Mouse (Mus musculus) kidney, postnatal 0 days (tissue): ENCODE results near the gene Btg3. TPM values are rescaled to one million over a fixed set of nuclear protein-coding genes. Genes with fewer than 3 reads are reported as not detected.
A peak's percentile ranks its signal among the peaks of the same experiment; 100 is the strongest.

ENCODE experiments used
- ATAC-seq: fragments of 200-750 bp; cut with Nextera tagmentation; replicated peaks from 2 replicates; pipeline ENCODE4 v1.8.0; 2017; ENCODE audit warnings: low read depth, moderate number of reproducible peaks, moderate TSS enrichment, moderate library complexity; ENCODE audit not compliant: low FRiP score
- DNase-seq: peaks from one replicate; pipeline ENCODE4 v3.0.0-alpha.2; 2016; ENCODE audit warnings: low spot score
- H3K27ac ChIP-seq: fragments of 300-500 bp; sonication (generic); 2 replicates; pipeline ENCODE4 v1.5.1; 2014; ENCODE audit warnings: mild to moderate bottlenecking
- H3K27me3 ChIP-seq: fragments of 300-500 bp; sonication (generic); 2 replicates; pipeline ENCODE4 v1.6.1; 2014; ENCODE audit warnings: low read length, mixed read lengths; ENCODE audit not compliant: insufficient read depth
- H3K36me3 ChIP-seq: fragments of 300-500 bp; sonication (generic); 2 replicates; pipeline ENCODE4 v1.6.1; 2014; ENCODE audit warnings: low read length, mixed read lengths; ENCODE audit not compliant: insufficient read depth
- H3K4me1 ChIP-seq: fragments of 300-500 bp; sonication (generic); replicated peaks from 2 replicates; pipeline ENCODE4 v1.6.1; 2014; ENCODE audit warnings: antibody characterized with exemption, low read length, mixed read lengths; ENCODE audit not compliant: insufficient read depth
- H3K4me2 ChIP-seq: fragments of 300-500 bp; sonication (generic); 2 replicates; pipeline ENCODE4 v1.6.1; 2014; ENCODE audit warnings: mild to moderate bottlenecking, low read length, moderate library complexity, mixed read lengths
- H3K4me3 ChIP-seq: fragments of 300-500 bp; sonication (generic); replicated peaks from 2 replicates; pipeline ENCODE4 v1.5.1; 2014; ENCODE audit warnings: low read depth, low read length
- H3K9ac ChIP-seq: fragments of 300-500 bp; sonication (generic); 2 replicates; pipeline ENCODE4 v1.6.1; 2014; ENCODE audit warnings: low read depth, low read length
- H3K9me3 ChIP-seq: fragments of 300-500 bp; sonication (generic); replicated peaks from 2 replicates; pipeline ENCODE4 v1.6.1; 2016; ENCODE audit warnings: low read length, inconsistent platforms, mixed read lengths
- CTCF ChIP-seq: IDR thresholded peaks from 2 replicates; pipeline ENCODE4 v1.5.1; 2016; ENCODE audit warnings: antibody characterized with exemption, low read depth, mild to moderate bottlenecking, moderate library complexity
- WGBS: fragments of 180-500 bp; shearing (Covaris S2); extraction: QIAGEN DNeasy Blood & Tissue Kit; methylation state at CpG from one replicate; pipeline ENCODE4 v1.1.7; 2014; 5-methylcytosine and 5-hydroxymethylcytosine counted together
- polyA plus RNA-seq: library from polyadenylated mRNA; unstranded; fragments of >200 nt; fragmentation: Nextera tagmentation; extraction: Ambion mirVana; gene quantifications from 2 replicates; pipeline ENCODE4 v1.2.1, GENCODE M21; 2015

The Btg3 gene
- polyA plus RNA-seq, 1 experiment from 2014 or later, result 62.9 TPM

GRCm38 (mm10) chr16:78321559-78321958 is 55.4 kb downstream of the Btg3 start:
- 0 out of 2 replicates have a peak, but pooled peaks cover 4% of the 10 kb centered on the region for H3K4me1 ChIP-seq
- ATAC-seq, result no peak
- 24% methylated on average over 7 of the region's 7 CpGs for WGBS

GRCm38 (mm10) chr16:78319711-78320110 is 57.3 kb downstream of the Btg3 start:
- WGBS, result 79% methylated on average over 7 of the region's 7 CpGs
- Histone ChIP-seq H3K27ac (no peak overlapping the region), H3K36me3 (no peaks in the 10 kb centered on the region), H3K4me1 (0 out of 2 replicates have a peak, but pooled peaks cover 4% of the 10 kb centered on the region), H3K9ac (no peak overlapping the region), H3K9me3 (no peaks in the 10 kb centered on the region), H3K4me2 (no peak overlapping the region), H3K4me3 (no peak overlapping the region), H3K27me3 (no peaks in the 10 kb centered on the region)
- ATAC-seq (no peak), DNase-seq (no peak)
- TF ChIP-seq CTCF, result no peak

More at GRCm38 (mm10) chr16:78321559-78321958, 55.4 kb downstream of the Btg3 start:
- no peak for TF ChIP-seq CTCF
- no peaks in the 10 kb centered on the region for H3K9me3 ChIP-seq
- DNase-seq, result peak; percentile 41
- H3K36me3 ChIP-seq, result no peaks in the 10 kb centered on the region
- H3K27ac ChIP-seq, result no peak overlapping the region
- no peaks in the 10 kb centered on the region for H3K27me3 ChIP-seq
- H3K4me2 ChIP-seq, result no peak overlapping the region
- no peak overlapping the region for H3K9ac ChIP-seq
- no peak overlapping the region for H3K4me3 ChIP-seq

GRCm38 (mm10) chr16:78317960-78318359 is 59.0 kb downstream of the Btg3 start:
- no peak overlapping the region for H3K4me3 ChIP-seq
- ATAC-seq (peak; percentile 44; the same call in 1 of the 2 replicates), DNase-seq (no peak)
- no peaks in the 10 kb centered on the region for H3K4me1 ChIP-seq
- no peaks in the 10 kb centered on the region for H3K9me3 ChIP-seq
- H3K27me3 ChIP-seq, result no peaks in the 10 kb centered on the region
- H3K27ac ChIP-seq, result no peak overlapping the region
- H3K9ac ChIP-seq, result no peak overlapping the region
- no peaks in the 10 kb centered on the region for H3K36me3 ChIP-seq
- no peak for TF ChIP-seq CTCF
- no peak overlapping the region for H3K4me2 ChIP-seq
- 58% methylated on average over 7 of the region's 7 CpGs for WGBS

GRCm38 (mm10) chr16:78316849-78317248 is 60.1 kb downstream of the Btg3 start:
- Histone ChIP-seq H3K9ac (no peak overlapping the region), H3K27me3 (no peaks in the 10 kb centered on the region), H3K4me1 (no peaks in the 10 kb centered on the region), H3K27ac (no peak overlapping the region), H3K4me2 (no peak overlapping the region), H3K36me3 (no peaks in the 10 kb centered on the region), H3K4me3 (no peak overlapping the region), H3K9me3 (no peaks in the 10 kb centered on the region)
- 90% methylated on average over 9 of the region's 9 CpGs for WGBS
- DNase-seq, result peak; percentile 39
- TF ChIP-seq CTCF, result peak; percentile 68
- ATAC-seq, result peak; percentile 40; the same call in 1 of the 2 replicates

- H3K27me3 ChIP-seq, result no peaks in the 10 kb centered on the region
- no peak overlapping the region for H3K4me3 ChIP-seq
- H3K36me3 ChIP-seq, result no peaks in the 10 kb centered on the region
- H3K27ac ChIP-seq, result no peak overlapping the region
- WGBS, result 71% methylated on average over 6 of the region's 6 CpGs
- no peak for DNase-seq
- H3K4me1 ChIP-seq, result no peaks in the 10 kb centered on the region
- no peak for ATAC-seq
- no peak overlapping the region for H3K4me2 ChIP-seq
- no peak for TF ChIP-seq CTCF
- H3K9me3 ChIP-seq, result no peaks in the 10 kb centered on the region
- H3K9ac ChIP-seq, result no peak overlapping the region
These were observed 63.0 kb downstream of the Btg3 start for GRCm38 (mm10) chr16:78314026-78314425.

- no peak for TF ChIP-seq CTCF
- Histone ChIP-seq H3K4me1 (no peaks in the 10 kb centered on the region), H3K36me3 (no peaks in the 10 kb centered on the region), H3K4me3 (no peak overlapping the region), H3K4me2 (no peak overlapping the region), H3K9ac (no peak overlapping the region), H3K9me3 (no peaks in the 10 kb centered on the region), H3K27me3 (no peaks in the 10 kb centered on the region), H3K27ac (no peak overlapping the region)
- DNase-seq, result peak; percentile 40
- 35% methylated on average over 16 of the region's 16 CpGs for WGBS
- no peak for ATAC-seq
These were observed 63.7 kb downstream of the Btg3 start for GRCm38 (mm10) chr16:78313135-78313887.

GRCm38 (mm10) chr16:78309258-78309657 is 67.7 kb downstream of the Btg3 start:
- no peak for ATAC-seq

More at GRCm38 (mm10) chr16:78309258-78309657, 67.7 kb downstream of the Btg3 start:
- H3K27ac ChIP-seq, result no peak overlapping the region
- no peak overlapping the region for H3K4me3 ChIP-seq
- no peak for DNase-seq
- 62% methylated on average over 6 of the region's 6 CpGs for WGBS
- no peak overlapping the region for H3K4me2 ChIP-seq
- no peaks in the 10 kb centered on the region for H3K27me3 ChIP-seq
- H3K4me1 ChIP-seq, result no peaks in the 10 kb centered on the region
- H3K9ac ChIP-seq, result no peak overlapping the region
- no peaks in the 10 kb centered on the region for H3K9me3 ChIP-seq
- TF ChIP-seq CTCF, result no peak
- no peaks in the 10 kb centered on the region for H3K36me3 ChIP-seq
